Mouse (Mus musculus) cerebral cortex, adult 2 months (tissue): ENCODE results near the gene Pip5k1a.

Source experiments
- WGBS: fragments of 180-500 bp; shearing (Covaris S2); methylation state at CpG from one replicate; pipeline ENCODE4 v1.1.7; 2018; 5-methylcytosine and 5-hydroxymethylcytosine counted together

The Pip5k1a gene

GRCm38 (mm10) chr3:95112760-95113159 lies 6.0 kb upstream of the Pip5k1a start:
- 81% methylated on average over 1 of the region's 1 CpGs for WGBS

- under 1% methylated on average over 54 of the region's 54 CpGs for WGBS
Measured at GRCm38 (mm10) chr3:95110911-95111726, 4.4 kb upstream of the Pip5k1a start, which contains the start of gene Vps72. Gene Vps72, plus strand, starts transcription at chr3:95111022.

GRCm38 (mm10) chr3:95107898-95108297 lies 1.2 kb upstream of the Pip5k1a start:
- WGBS, result 55% methylated on average over 2 of the region's 2 CpGs

- under 1% methylated on average over 16 of the region's 16 CpGs for WGBS
Measured at GRCm38 (mm10) chr3:95105586-95106337, 968 bp downstream of the Pip5k1a start.

- 21% methylated on average over 4 of the region's 4 CpGs for WGBS
Measured at GRCm38 (mm10) chr3:95105121-95105520, 1.6 kb downstream of the Pip5k1a start.

GRCm38 (mm10) chr3:95100854-95101253 lies 5.9 kb downstream of the Pip5k1a start:
- WGBS, result 3% methylated on average over 2 of the region's 2 CpGs

GRCm38 (mm10) chr3:95088071-95088470 lies 18.7 kb downstream of the Pip5k1a start:
- 52% methylated on average over 1 of the region's 1 CpGs for WGBS

GRCm38 (mm10) chr3:95071606-95072005 lies 35.1 kb downstream of the Pip5k1a start:
- WGBS, result 92% methylated on average over 2 of the region's 2 CpGs

GRCm38 (mm10) chr3:95066570-95066969 lies 40.2 kb downstream of the Pip5k1a start:
- 69% methylated on average over 11 of the region's 11 CpGs for WGBS

- 82% methylated on average over 6 of the region's 6 CpGs for WGBS
Measured at GRCm38 (mm10) chr3:95066095-95066494, 40.6 kb downstream of the Pip5k1a start.

GRCm38 (mm10) chr3:95065553-95065952 lies 41.2 kb downstream of the Pip5k1a start:
- 88% methylated on average over 1 of the region's 1 CpGs for whole genome bisulfite sequencing

- WGBS, result 96% methylated on average over 4 of the region's 4 CpGs
Measured at GRCm38 (mm10) chr3:95063741-95064140, 43.0 kb downstream of the Pip5k1a start.

GRCm38 (mm10) chr3:95058078-95058477 lies 48.7 kb downstream of the Pip5k1a start:
- 57% methylated on average over 8 of the region's 8 CpGs for WGBS

- WGBS, result 81% methylated on average over 7 of the region's 7 CpGs
Measured at GRCm38 (mm10) chr3:95056275-95056674, 50.5 kb downstream of the Pip5k1a start.

- 31% methylated on average over 10 of the region's 10 CpGs for WGBS
Measured at GRCm38 (mm10) chr3:95054481-95055260, 52.1 kb downstream of the Pip5k1a start.

GRCm38 (mm10) chr3:95053701-95054100 lies 53.0 kb downstream of the Pip5k1a start:
- WGBS, result 44% methylated on average over 3 of the region's 3 CpGs

- WGBS, result 30% methylated on average over 1 of the region's 1 CpGs
Measured at GRCm38 (mm10) chr3:95052959-95053358, 53.8 kb downstream of the Pip5k1a start.

GRCm38 (mm10) chr3:95047914-95048313 lies 58.8 kb downstream of the Pip5k1a start:
- WGBS, result 67% methylated on average over 3 of the region's 3 CpGs

- 89% methylated on average over 11 of the region's 11 CpGs for WGBS
Measured at GRCm38 (mm10) chr3:95046462-95047057, 60.2 kb downstream of the Pip5k1a start.

- 72% methylated on average over 6 of the region's 6 CpGs for WGBS
Measured at GRCm38 (mm10) chr3:95043251-95043650, 63.5 kb downstream of the Pip5k1a start.

- WGBS, result 18% methylated on average over 7 of the region's 7 CpGs
Measured at GRCm38 (mm10) chr3:95042838-95043229, 63.9 kb downstream of the Pip5k1a start.
